ENCODE assay signal across 15 mouse cellular contexts in genomic region chr6:100148751-100149457, GRCm38 (mm10).
"Had no signal": no experiment of that assay in that cellular context is flagged by ENCODE, and none has a peak within 500 bp of the region (broad histone marks: within the 10 kb centered on the region; RNA-seq: fewer than 3 reads in every experiment).

No protein-coding gene starts in this region.

- H3K36me3 ChIP-seq: limb, embryonic 12.5 days; midbrain, embryonic 10.5 days; neural tube, embryonic 15.5 days had no signal

- H3K9me3 ChIP-seq: limb, embryonic 12.5 days; midbrain, embryonic 10.5 days; neural tube, embryonic 15.5 days had no signal

- H3K4me2 ChIP-seq: limb, embryonic 12.5 days; neural tube, embryonic 15.5 days had no signal

- H3K9ac ChIP-seq: limb, embryonic 12.5 days; liver, embryonic 14.5 days; neural tube, embryonic 15.5 days had no signal

- H3K27ac ChIP-seq: layer of hippocampus, adult 2 months; limb, embryonic 12.5 days; liver, embryonic 14.5 days; midbrain, embryonic 10.5 days; neural tube, embryonic 15.5 days; stomach, postnatal 0 days had no signal

- H3K4me3 ChIP-seq: layer of hippocampus, adult 2 months; limb, embryonic 12.5 days; midbrain, embryonic 10.5 days; myocyte; neural tube, embryonic 15.5 days had no signal

- DNase-seq: kidney, postnatal 10 days; kidney, postnatal 4 days; liver; lung, adult 18-20 months; lung, postnatal 14 days; midbrain, embryonic 14.5 days; right cerebral cortex, adult 18-20 months; thymus, postnatal 14 days had no signal
